Mouse (Mus musculus) lung, adult 2 months (tissue): ENCODE data around the gene 2310061I04Rik.
A peak's percentile ranks its signal among the peaks of the same experiment; 100 is the strongest.

Experiments
- CTCF ChIP-seq: fragments of 200-500 bp; IDR thresholded peaks from 2 replicates; pipeline ENCODE4 v1.5.1; 2011; ENCODE audit warnings: mild to moderate bottlenecking, low read length, control low read depth; ENCODE audit not compliant: insufficient read depth
- POLR2A ChIP-seq: fragments of 200-500 bp; IDR thresholded peaks from 2 replicates; pipeline ENCODE4 v1.6.1; 2011; ENCODE audit warnings: low read depth, mild to moderate bottlenecking, control low read depth, low read length, borderline replicate concordance; ENCODE audit errors: extremely low read depth

GRCm38 (mm10) chr17:35917463-35918251 lies 20.4 kb upstream of the 2310061I04Rik start:
- TF ChIP-seq CTCF (no peak), POLR2A (peak; percentile 84; the same call in 1 of the 2 replicates)
